Mouse (Mus musculus): ENCODE data around the gene Dnajb13. TPM values are rescaled to one million over a fixed set of nuclear protein-coding genes. Genes with fewer than 3 reads are reported as not detected.

Gene Dnajb13
- total and polyA plus RNA-seq, 2 experiments from 2014 or later: 3.2 to 4.3 TPM

DNA sequence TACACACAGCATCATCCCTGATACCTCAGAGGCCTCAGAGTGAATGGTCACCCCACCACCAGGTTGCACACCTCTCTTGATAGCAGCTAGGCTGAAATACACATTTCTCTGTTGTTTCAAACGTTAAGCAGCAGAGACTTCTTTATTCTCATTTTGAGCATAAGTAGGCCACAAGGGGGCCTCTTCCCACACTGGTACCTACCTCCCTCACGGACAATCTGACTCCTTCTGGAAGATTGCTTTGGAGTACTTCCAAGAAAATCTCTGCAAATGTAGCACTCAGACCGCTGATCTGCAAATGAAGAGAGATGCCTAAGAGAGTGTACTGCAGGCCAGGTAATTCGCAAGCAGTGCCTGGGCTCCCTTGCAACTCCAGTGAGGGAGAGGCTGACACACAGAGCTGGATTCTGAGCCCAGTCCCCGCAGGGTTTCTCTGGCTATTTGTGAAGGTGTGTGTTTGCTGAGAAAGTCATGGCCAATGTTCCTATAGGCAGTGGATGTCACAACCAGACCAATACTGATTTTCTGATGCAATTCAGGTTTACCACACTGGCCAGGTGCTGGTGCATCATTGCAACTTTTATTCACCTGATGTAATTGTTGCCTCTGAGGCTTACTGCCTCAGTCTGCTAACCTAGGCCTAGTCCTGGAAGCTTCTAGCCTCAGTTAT lies 35.7 kb upstream of the Dnajb13 start:
- Histone ChIP-seq H3K4me1 (ENCODE audit: insufficient read depth, low read length) (peaks cover 2% of the 10 kb centered on the region), H3K27ac (ENCODE audit: low read depth, low read length) (no peak overlapping the region), H3K4me3 (ENCODE audit: low read depth, low read length) (no peak overlapping the region), H3K36me3 (ENCODE audit: insufficient read depth, low read length) (peaks cover 14% of the 10 kb centered on the region), H3K9ac (replicated peaks; ENCODE audit: low read length, poor library complexity, severe bottlenecking) (no peak overlapping the region), H3K27me3 (ENCODE audit: insufficient read depth, low read length) (no peaks in the 10 kb centered on the region), H3K4me2 (ENCODE audit: low read depth, low read length, poor library complexity, severe bottlenecking) (no peak overlapping the region), H3K9me3 (ENCODE audit: low read length) (no peaks in the 10 kb centered on the region)
- whole genome bisulfite sequencing: 44% methylated on average over 5 of the region's 5 CpGs
- ATAC-seq (ENCODE audit: low FRiP score) (no peak), DNase-seq (ENCODE audit: low spot score) (peak; percentile 70)
- peak; percentile 64 for TF ChIP-seq CTCF (IDR thresholded peaks at IDR 0.05)

- H3K9me3 ChIP-seq (ENCODE audit: low read length): no peaks in the 10 kb centered on the region
- H3K4me1 ChIP-seq (ENCODE audit: insufficient read depth, low read length): no peaks in the 10 kb centered on the region
- 88% methylated on average over 3 of the region's 3 CpGs for WGBS
- H3K4me2 ChIP-seq (ENCODE audit: low read depth, low read length, poor library complexity, severe bottlenecking): no peak overlapping the region
- H3K27ac ChIP-seq (ENCODE audit: low read depth, low read length): no peak overlapping the region
- ATAC-seq (ENCODE audit: low FRiP score) (no peak), DNase-seq (ENCODE audit: low spot score) (no peak)
- H3K27me3 ChIP-seq (ENCODE audit: insufficient read depth, low read length): no peaks in the 10 kb centered on the region
- no peak overlapping the region for H3K9ac ChIP-seq (replicated peaks; ENCODE audit: low read length, poor library complexity, severe bottlenecking)
- no peak overlapping the region for H3K4me3 ChIP-seq (ENCODE audit: low read depth, low read length)
- TF ChIP-seq CTCF (IDR thresholded peaks at IDR 0.05): no peak
- H3K36me3 ChIP-seq (ENCODE audit: insufficient read depth, low read length): peaks cover 14% of the 10 kb centered on the region
Measured at GRCm38 (mm10) chr7:100549796-100550195, 35.0 kb upstream of the Dnajb13 start.

GRCm38 (mm10) chr7:100547631-100548030 lies 32.9 kb upstream of the Dnajb13 start:
- WGBS: 86% methylated on average over 4 of the region's 4 CpGs
- H3K27me3 ChIP-seq (ENCODE audit: insufficient read depth, low read length): no peaks in the 10 kb centered on the region
- H3K9me3 ChIP-seq (ENCODE audit: low read length): no peaks in the 10 kb centered on the region
- H3K4me1 ChIP-seq (ENCODE audit: insufficient read depth, low read length): no peaks in the 10 kb centered on the region
- peaks cover 14% of the 10 kb centered on the region for H3K36me3 ChIP-seq (ENCODE audit: insufficient read depth, low read length)
- ATAC-seq (ENCODE audit: low FRiP score) (no peak), DNase-seq (ENCODE audit: low spot score) (no peak)
- no peak overlapping the region for H3K27ac ChIP-seq (ENCODE audit: low read depth, low read length)
- H3K4me2 ChIP-seq (ENCODE audit: low read depth, low read length, poor library complexity, severe bottlenecking): no peak overlapping the region
- TF ChIP-seq CTCF (IDR thresholded peaks at IDR 0.05): no peak
- H3K9ac ChIP-seq (replicated peaks; ENCODE audit: low read length, poor library complexity, severe bottlenecking): no peak overlapping the region
- H3K4me3 ChIP-seq (ENCODE audit: low read depth, low read length): no peak overlapping the region

GRCm38 (mm10) chr7:100544437-100544836 lies 29.7 kb upstream of the Dnajb13 start:
- no peaks in the 10 kb centered on the region for H3K9me3 ChIP-seq (ENCODE audit: low read length)
- H3K36me3 ChIP-seq (ENCODE audit: insufficient read depth, low read length): peaks cover 15% of the 10 kb centered on the region
- no peaks in the 10 kb centered on the region for H3K4me1 ChIP-seq (ENCODE audit: insufficient read depth, low read length)
- H3K4me3 ChIP-seq (ENCODE audit: low read depth, low read length): no peak overlapping the region
- ATAC-seq (ENCODE audit: low FRiP score) (no peak), DNase-seq (ENCODE audit: low spot score) (no peak)
- TF ChIP-seq CTCF (IDR thresholded peaks at IDR 0.05): no peak
- no peak overlapping the region for H3K4me2 ChIP-seq (ENCODE audit: low read depth, low read length, poor library complexity, severe bottlenecking)
- H3K9ac ChIP-seq (replicated peaks; ENCODE audit: low read length, poor library complexity, severe bottlenecking): no peak overlapping the region
- no peak overlapping the region for H3K27ac ChIP-seq (ENCODE audit: low read depth, low read length)
- WGBS: 86% methylated on average over 1 of the region's 1 CpGs
- H3K27me3 ChIP-seq (ENCODE audit: insufficient read depth, low read length): no peaks in the 10 kb centered on the region

DNA sequence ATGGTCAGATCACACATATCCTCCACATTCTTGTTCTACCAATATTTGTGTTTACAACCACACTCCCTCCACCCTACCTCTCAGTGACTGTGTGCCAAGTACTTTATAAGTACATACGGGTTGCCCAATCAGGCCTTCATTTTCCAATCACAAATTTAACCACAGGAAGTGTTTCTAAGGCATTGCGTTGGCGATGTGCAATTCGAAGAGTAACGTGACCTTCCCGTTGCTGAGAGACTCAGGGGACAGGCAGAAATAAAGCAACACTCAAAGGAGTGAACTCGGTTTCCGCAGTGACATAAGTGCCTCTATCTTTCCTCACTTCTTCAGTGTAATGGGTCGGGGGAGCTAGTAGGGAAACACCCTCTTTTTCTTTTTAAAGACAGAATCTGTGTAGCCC lies 24.8 kb upstream of the Dnajb13 start:
- Histone ChIP-seq H3K4me3 (ENCODE audit: low read depth, low read length) (no peak overlapping the region), H3K9ac (replicated peaks; ENCODE audit: low read length, poor library complexity, severe bottlenecking) (no peak overlapping the region), H3K4me1 (ENCODE audit: insufficient read depth, low read length) (no peaks in the 10 kb centered on the region; the same call in 1 of the 2 replicates), H3K4me2 (ENCODE audit: low read depth, low read length, poor library complexity, severe bottlenecking) (no peak overlapping the region), H3K27me3 (ENCODE audit: insufficient read depth, low read length) (no peaks in the 10 kb centered on the region), H3K27ac (ENCODE audit: low read depth, low read length) (no peak overlapping the region), H3K9me3 (ENCODE audit: low read length) (no peaks in the 10 kb centered on the region), H3K36me3 (ENCODE audit: insufficient read depth, low read length) (peaks cover 10% of the 10 kb centered on the region; the same call in 1 of the 2 replicates)
- no peak for ATAC-seq (ENCODE audit: low FRiP score)
- DNase-seq (ENCODE audit: low spot score): no peak
- no peak for TF ChIP-seq CTCF (IDR thresholded peaks at IDR 0.05)
- 97% methylated on average over 9 of the region's 9 CpGs for WGBS

- Histone ChIP-seq H3K4me3 (ENCODE audit: low read depth, low read length) (peak overlapping the region; percentile 60), H3K9me3 (ENCODE audit: low read length) (no peaks in the 10 kb centered on the region), H3K4me1 (ENCODE audit: insufficient read depth, low read length) (no peaks in the 10 kb centered on the region; the same call in 1 of the 2 replicates), H3K9ac (replicated peaks; ENCODE audit: low read length, poor library complexity, severe bottlenecking) (peak overlapping the region; percentile 70), H3K36me3 (ENCODE audit: insufficient read depth, low read length) (peaks cover 10% of the 10 kb centered on the region; the same call in 1 of the 2 replicates), H3K4me2 (ENCODE audit: low read depth, low read length, poor library complexity, severe bottlenecking) (peak overlapping the region; percentile 63), H3K27me3 (ENCODE audit: insufficient read depth, low read length) (no peaks in the 10 kb centered on the region), H3K27ac (ENCODE audit: low read depth, low read length) (peak overlapping the region; percentile 91)
- TF ChIP-seq CTCF (IDR thresholded peaks at IDR 0.05): no peak
- WGBS: 32% methylated on average over 7 of the region's 7 CpGs
- no peak for DNase-seq (ENCODE audit: low spot score)
- no peak for ATAC-seq (ENCODE audit: low FRiP score)
Measured at GRCm38 (mm10) chr7:100537519-100537902, 22.8 kb upstream of the Dnajb13 start.

All from midbrain, postnatal 0 days (tissue).